8 mouse cellular contexts compared by ENCODE assay signal in the genomic region with DNA sequence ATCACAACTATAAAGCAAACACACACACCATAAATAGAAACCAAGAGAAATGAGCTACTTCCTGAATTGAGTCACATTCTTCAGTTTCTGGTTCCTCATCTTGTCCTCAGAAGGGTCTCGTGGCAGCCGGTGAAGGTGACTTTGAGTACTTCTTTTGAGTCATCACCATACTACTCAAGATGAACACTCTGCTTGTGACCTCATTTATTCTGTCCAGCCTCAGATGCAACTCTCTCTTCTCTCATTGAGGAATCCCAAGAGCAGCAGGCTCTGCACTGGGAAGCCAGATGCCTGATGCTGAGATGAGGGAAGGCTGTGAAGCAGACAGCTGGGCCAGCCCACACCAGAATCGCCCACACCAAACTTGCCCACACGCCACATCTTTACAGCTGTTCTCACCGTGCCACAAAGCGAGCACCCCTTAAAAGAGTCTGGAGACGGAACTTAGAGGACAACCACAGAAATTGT. TPM values are rescaled to one million over a fixed set of nuclear protein-coding genes. Genes with fewer than 3 reads are reported as not detected.
DNase-seq lines count a peak whose midpoint lies in the region; ATAC-seq and TF ChIP-seq lines count a peak whose summit lies in the region.

No protein-coding gene starts in this region.

- H3K27ac ChIP-seq in hindbrain, embryonic 10.5 days = peak overlapping the region; percentile 75
- H3K27ac ChIP-seq in hindbrain, embryonic 16.5 days (ENCODE audit: low read depth, low read length) = no peak overlapping the region; the same call in 1 of the 2 replicates
- 0 out of 2 replicates have a peak overlapping the region, but pooled peaks have one; percentile 79 for H3K27ac ChIP-seq in cortical plate, adult 2 months (ENCODE audit: insufficient read depth, low read length)
- H3K27ac ChIP-seq in limb, embryonic 12.5 days = peak overlapping the region; percentile 92

- no peak overlapping the region for H3K9ac ChIP-seq in hindbrain, embryonic 16.5 days (ENCODE audit: low read depth, low read length)
- no peak overlapping the region for H3K9ac ChIP-seq in limb, embryonic 12.5 days (replicated peaks)

- peaks cover 41% of the 10 kb centered on the region for H3K4me1 ChIP-seq in hindbrain, embryonic 10.5 days (replicated peaks)
- H3K4me1 ChIP-seq in hindbrain, embryonic 16.5 days (ENCODE audit: control insufficient read depth, insufficient read depth, low read depth, low read length) = peaks cover 28% of the 10 kb centered on the region
- peaks cover 10% of the 10 kb centered on the region for H3K4me1 ChIP-seq in cortical plate, adult 2 months (ENCODE audit: control insufficient read depth, insufficient read depth, low read length)
- H3K4me1 ChIP-seq in limb, embryonic 12.5 days (replicated peaks) = peaks cover 75% of the 10 kb centered on the region

- TF ChIP-seq POLR2A in cortical plate, adult 2 months (IDR thresholded peaks at IDR 0.05; ENCODE audit: extremely low read depth, insufficient read depth, low read length) = no peak

- 80% methylated on average over 7 of the region's 7 CpGs for WGBS in hindbrain, embryonic 10.5 days
- 66% methylated on average over 7 of the region's 7 CpGs for WGBS in hindbrain, embryonic 16.5 days
- 53% methylated on average over 7 of the region's 7 CpGs for WGBS in limb, embryonic 12.5 days

- H3K36me3 ChIP-seq in hindbrain, embryonic 10.5 days = peaks cover 13% of the 10 kb centered on the region; the same call in 1 of the 2 replicates
- no peaks in the 10 kb centered on the region for H3K36me3 ChIP-seq in hindbrain, embryonic 16.5 days (ENCODE audit: control insufficient read depth, insufficient read depth, low read length)
- H3K36me3 ChIP-seq in limb, embryonic 12.5 days = no peaks in the 10 kb centered on the region
- peaks cover 2% of the 10 kb centered on the region; the same call in 1 of the 2 replicates for H3K36me3 ChIP-seq in splenic B cell, adult 2 months (ENCODE audit: control insufficient read depth, insufficient read depth, low read length, poor library complexity, severe bottlenecking)

- no peak for ATAC-seq in hindbrain, embryonic 16.5 days
- peak; percentile 2; the same call in 1 of the 2 replicates for ATAC-seq in limb, embryonic 12.5 days (ENCODE audit: insufficient number of reproducible peaks, insufficient read depth, low FRiP score, low TSS enrichment, low read depth)

- DNase-seq in hindbrain, embryonic 10.5 days (ENCODE audit: low spot score) = no peak
- DNase-seq in 416B (ENCODE audit: low read depth) = peak; percentile 82
- peak; percentile 93 for DNase-seq in splenic B cell, adult 2 months (ENCODE audit: low read depth, low spot score)
- DNase-seq in gastrocnemius, adult 18-20 months (ENCODE audit: low spot score) = no peak
- no peak for DNase-seq in layer of hippocampus, postnatal 10 days (ENCODE audit: low spot score in 2 of 2)

- no peak for TF ChIP-seq CTCF in cortical plate, adult 2 months (IDR thresholded peaks at IDR 0.05; ENCODE audit: extremely low read depth, insufficient read depth, low read length)

- no peak overlapping the region for H3K4me3 ChIP-seq in hindbrain, embryonic 10.5 days
- no peak overlapping the region for H3K4me3 ChIP-seq in hindbrain, embryonic 16.5 days (ENCODE audit: low read length)
- no peak overlapping the region for H3K4me3 ChIP-seq in cortical plate, adult 2 months (ENCODE audit: insufficient read depth, low read length)
- no peak overlapping the region for H3K4me3 ChIP-seq in limb, embryonic 12.5 days (replicated peaks)

- H3K27me3 ChIP-seq in hindbrain, embryonic 10.5 days (ENCODE audit: insufficient read depth, poor library complexity, severe bottlenecking) = peaks cover 21% of the 10 kb centered on the region
- no peaks in the 10 kb centered on the region for H3K27me3 ChIP-seq in hindbrain, embryonic 16.5 days (replicated peaks; ENCODE audit: control insufficient read depth, insufficient read depth, low read length)
- H3K27me3 ChIP-seq in limb, embryonic 12.5 days = no peaks in the 10 kb centered on the region
- H3K27me3 ChIP-seq in splenic B cell, adult 2 months (ENCODE audit: control insufficient read depth, insufficient read depth, low read length, poor library complexity, severe bottlenecking) = no peaks in the 10 kb centered on the region

- no peaks in the 10 kb centered on the region for H3K9me3 ChIP-seq in hindbrain, embryonic 10.5 days
- H3K9me3 ChIP-seq in hindbrain, embryonic 16.5 days (ENCODE audit: control insufficient read depth, low read length) = no peaks in the 10 kb centered on the region
- H3K9me3 ChIP-seq in limb, embryonic 12.5 days = no peaks in the 10 kb centered on the region

- H3K4me2 ChIP-seq in hindbrain, embryonic 16.5 days (ENCODE audit: low read length) = no peak overlapping the region
- peak overlapping the region; percentile 32 for H3K4me2 ChIP-seq in limb, embryonic 12.5 days

RNA-seq across cellular contexts. Expression of a gene that starts 8.0 kb away (rescaled TPM):
- 4.1 and 7.0 TPM in 2 replicates for polyA plus RNA-seq in hindbrain, embryonic 10.5 days (2016; fragmentation: Nextera tagmentation; extraction: Ambion mirVana)
- 4.5 and 5.5 TPM in 2 replicates for polyA plus RNA-seq in hindbrain, embryonic 16.5 days (2015; fragmentation: Nextera tagmentation; extraction: Ambion mirVana)
- 53.3 and 53.6 TPM in 2 replicates for polyA plus RNA-seq in cortical plate, adult 2 months (2012; rRNA removed)
- polyA plus RNA-seq in limb, embryonic 12.5 days (2016; fragmentation: Nextera tagmentation; extraction: Ambion mirVana) = 15.8 and 16.1 TPM in 2 replicates
- 10 to 100 TPM in 1 of 2 experiments, 1 to 10 TPM in 1; 4.7 to 19.4 TPM for total RNA-seq in gastrocnemius, adult 18-20 months (2021)
- total RNA-seq in layer of hippocampus, postnatal 10 days (2021) = 10 to 100 TPM; 16.5 to 21.5 TPM

RNA-seq across cellular contexts. Expression of a gene that starts 55.2 kb away (rescaled TPM):
- polyA plus RNA-seq in hindbrain, embryonic 10.5 days (2016; fragmentation: Nextera tagmentation; extraction: Ambion mirVana) = 0.55 and 1.1 TPM in 2 replicates
- 2.1 and 2.5 TPM in 2 replicates for polyA plus RNA-seq in hindbrain, embryonic 16.5 days (2015; fragmentation: Nextera tagmentation; extraction: Ambion mirVana)
- polyA plus RNA-seq in cortical plate, adult 2 months (2012; rRNA removed) = 4.8 and 5.2 TPM in 2 replicates
- polyA plus RNA-seq in limb, embryonic 12.5 days (2016; fragmentation: Nextera tagmentation; extraction: Ambion mirVana) = 4.0 and 5.0 TPM in 2 replicates
- 10 to 100 TPM; 13.8 to 14.8 TPM for total RNA-seq in gastrocnemius, adult 18-20 months (2021)
- 1 to 10 TPM; 3.0 to 3.7 TPM for total RNA-seq in layer of hippocampus, postnatal 10 days (2021)

Comparison
In these comparisons a context has a peak if more than half of its experiments do, and no peak if none do; other contexts are left out.
1. DNase-seq: peak in 416B (single experiment) and splenic B cell, adult 2 months (single experiment); none in hindbrain, embryonic 10.5 days (single experiment), gastrocnemius, adult 18-20 months (single experiment) and layer of hippocampus, postnatal 10 days (0 of 2).